Mouse (Mus musculus) spleen, postnatal 10 days (tissue): ENCODE measurements around the gene Gm10647.

Experiments
- DNase-seq, 2 experiments: peaks; one replicate each; pipeline ENCODE4 v3.0.0; 2021 to 2022; ENCODE audit warnings: low spot score in 2 of 2

Gm10647 gene

DNA sequence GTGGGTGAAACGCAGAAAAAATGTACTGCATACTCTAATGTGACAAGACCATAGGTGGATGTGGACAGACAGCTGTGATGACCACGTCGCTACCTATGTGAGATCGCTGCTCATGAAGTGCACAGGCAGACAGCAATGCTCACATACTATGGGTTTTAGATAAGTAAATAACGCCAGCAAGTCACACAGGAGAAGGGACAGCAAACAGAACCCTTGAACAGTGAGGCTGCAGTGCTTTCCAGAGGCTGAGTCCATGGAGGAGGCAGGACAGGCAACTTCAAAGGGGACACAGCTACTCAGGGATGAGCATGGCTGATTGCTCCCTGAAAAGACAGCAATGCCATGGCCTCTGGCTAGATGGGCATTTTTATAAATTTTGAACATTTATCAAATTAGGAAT is 50.0 kb downstream of the Gm10647 start:
- DNase-seq, result no peak
